Mouse (Mus musculus) brain, embryonic 14.5 days (tissue): ENCODE results near the gene Cox4i2.

Experiments used
- CTCF ChIP-seq: fragments of 200-500 bp; IDR thresholded peaks from 2 replicates; pipeline ENCODE4 v1.5.1; 2012; ENCODE audit warnings: inconsistent platforms, mild to moderate bottlenecking, moderate library complexity, borderline replicate concordance; ENCODE audit not compliant: insufficient read depth, insufficient read length; ENCODE audit errors: extremely low read depth
- POLR2A ChIP-seq: fragments of 200-500 bp; IDR thresholded peaks from 2 replicates; pipeline ENCODE4 v1.6.1; 2012; ENCODE audit warnings: mild to moderate bottlenecking, inconsistent platforms, borderline replicate concordance; ENCODE audit not compliant: poor library complexity, insufficient read depth, insufficient read length, severe bottlenecking; ENCODE audit errors: extremely low read depth

GRCm38 (mm10) chr2:152793381-152793780 is 39.4 kb downstream of the Cox4i2 start:
- no peak for TF ChIP-seq POLR2A
- TF ChIP-seq CTCF = no peak
